Mouse (Mus musculus) kidney, postnatal 0 days (tissue): Measurements from ENCODE around the gene Ruvbl2. TPM values are rescaled to one million over a fixed set of nuclear protein-coding genes. Genes with fewer than 3 reads are reported as not detected.

ENCODE experiments used
- ATAC-seq: fragments of 200-750 bp; cut with Nextera tagmentation; replicated peaks from 2 replicates; pipeline ENCODE4 v1.8.0; 2017; ENCODE audit warnings: low read depth, moderate number of reproducible peaks, moderate TSS enrichment, moderate library complexity; ENCODE audit not compliant: low FRiP score
- DNase-seq: peaks from one replicate; pipeline ENCODE4 v3.0.0-alpha.2; 2016; ENCODE audit warnings: low spot score
- H3K27ac ChIP-seq: fragments of 300-500 bp; sonication (generic); 2 replicates; pipeline ENCODE4 v1.5.1; 2014; ENCODE audit warnings: mild to moderate bottlenecking
- H3K27me3 ChIP-seq: fragments of 300-500 bp; sonication (generic); 2 replicates; pipeline ENCODE4 v1.6.1; 2014; ENCODE audit warnings: low read length, mixed read lengths; ENCODE audit not compliant: insufficient read depth
- H3K36me3 ChIP-seq: fragments of 300-500 bp; sonication (generic); 2 replicates; pipeline ENCODE4 v1.6.1; 2014; ENCODE audit warnings: low read length, mixed read lengths; ENCODE audit not compliant: insufficient read depth
- H3K4me1 ChIP-seq: fragments of 300-500 bp; sonication (generic); replicated peaks from 2 replicates; pipeline ENCODE4 v1.6.1; 2014; ENCODE audit warnings: antibody characterized with exemption, low read length, mixed read lengths; ENCODE audit not compliant: insufficient read depth
- H3K4me2 ChIP-seq: fragments of 300-500 bp; sonication (generic); 2 replicates; pipeline ENCODE4 v1.6.1; 2014; ENCODE audit warnings: mild to moderate bottlenecking, low read length, moderate library complexity, mixed read lengths
- H3K4me3 ChIP-seq: fragments of 300-500 bp; sonication (generic); replicated peaks from 2 replicates; pipeline ENCODE4 v1.5.1; 2014; ENCODE audit warnings: low read depth, low read length
- H3K9ac ChIP-seq: fragments of 300-500 bp; sonication (generic); 2 replicates; pipeline ENCODE4 v1.6.1; 2014; ENCODE audit warnings: low read depth, low read length
- H3K9me3 ChIP-seq: fragments of 300-500 bp; sonication (generic); replicated peaks from 2 replicates; pipeline ENCODE4 v1.6.1; 2016; ENCODE audit warnings: low read length, inconsistent platforms, mixed read lengths
- CTCF ChIP-seq: IDR thresholded peaks from 2 replicates; pipeline ENCODE4 v1.5.1; 2016; ENCODE audit warnings: antibody characterized with exemption, low read depth, mild to moderate bottlenecking, moderate library complexity
- WGBS: fragments of 180-500 bp; shearing (Covaris S2); extraction: QIAGEN DNeasy Blood & Tissue Kit; methylation state at CpG from one replicate; pipeline ENCODE4 v1.1.7; 2014; 5-methylcytosine and 5-hydroxymethylcytosine counted together
- polyA plus RNA-seq: library from polyadenylated mRNA; unstranded; fragments of >200 nt; fragmentation: Nextera tagmentation; extraction: Ambion mirVana; gene quantifications from 2 replicates; pipeline ENCODE4 v1.2.1, GENCODE M21; 2015

The Ruvbl2 gene
- polyA plus RNA-seq, 1 experiment from 2014 or later, result 94.6 TPM

- Histone ChIP-seq H3K4me3 (peak overlapping the region; percentile 40), H3K36me3 (no peaks in the 10 kb centered on the region), H3K27me3 (peaks cover 34% of the 10 kb centered on the region), H3K4me1 (peaks cover 11% of the 10 kb centered on the region; the same call in 1 of the 2 replicates), H3K27ac (no peak overlapping the region), H3K9me3 (no peaks in the 10 kb centered on the region), H3K9ac (peak overlapping the region; percentile 31; the same call in 1 of the 2 replicates), H3K4me2 (peak overlapping the region; percentile 62)
- 1% methylated on average over 114 of the region's 114 CpGs for WGBS
- ATAC-seq, result no peak
- DNase-seq, result no peak
- peak; percentile 27; the same call in 1 of the 2 replicates for TF ChIP-seq CTCF
These were observed 31.4 kb downstream of the Ruvbl2 start for GRCm38 (mm10) chr7:45406157-45407156.

GRCm38 (mm10) chr7:45405091-45406075, 32.5 kb downstream of the Ruvbl2 start, which contains the start of gene Kcna7:
Gene Kcna7, plus strand, starts transcription at chr7:45405653.
- Histone ChIP-seq H3K9me3 (no peaks in the 10 kb centered on the region), H3K27ac (no peak within 1 kb of the TSS), H3K4me1 (peaks cover 11% of the 10 kb centered on the region; the same call in 1 of the 2 replicates), H3K9ac (peak within 1 kb of the TSS; percentile 31; the same call in 1 of the 2 replicates), H3K4me3 (peak within 1 kb of the TSS; percentile 40), H3K36me3 (no peaks in the 10 kb centered on the region), H3K27me3 (peaks cover 34% of the 10 kb centered on the region), H3K4me2 (peak within 1 kb of the TSS; percentile 62)
- ATAC-seq, result no peak
- WGBS, result 10% methylated on average over 28 of the region's 28 CpGs
- DNase-seq, result peak; percentile 72
- TF ChIP-seq CTCF, result peak; percentile 87

GRCm38 (mm10) chr7:45403532-45404261, 34.2 kb downstream of the Ruvbl2 start:
- ATAC-seq (no peak), DNase-seq (peak; percentile 82)
- Histone ChIP-seq H3K4me1 (peaks cover 11% of the 10 kb centered on the region; the same call in 1 of the 2 replicates), H3K27me3 (peaks cover 30% of the 10 kb centered on the region), H3K27ac (no peak overlapping the region), H3K36me3 (no peaks in the 10 kb centered on the region), H3K4me2 (no peak overlapping the region), H3K4me3 (no peak overlapping the region), H3K9me3 (no peaks in the 10 kb centered on the region), H3K9ac (no peak overlapping the region)
- WGBS, result 41% methylated on average over 6 of the region's 6 CpGs
- peak; percentile 80 for TF ChIP-seq CTCF

GRCm38 (mm10) chr7:45401521-45402085, 36.3 kb downstream of the Ruvbl2 start:
- Histone ChIP-seq H3K9me3 (no peaks in the 10 kb centered on the region), H3K27ac (no peak overlapping the region), H3K36me3 (no peaks in the 10 kb centered on the region), H3K27me3 (peaks cover 15% of the 10 kb centered on the region), H3K4me3 (no peak overlapping the region), H3K9ac (no peak overlapping the region), H3K4me1 (peaks cover 11% of the 10 kb centered on the region; the same call in 1 of the 2 replicates), H3K4me2 (no peak overlapping the region)
- no peak for DNase-seq
- TF ChIP-seq CTCF, result no peak
- 63% methylated on average over 10 of the region's 10 CpGs for WGBS
- no peak for ATAC-seq

- Histone ChIP-seq H3K9me3 (no peaks in the 10 kb centered on the region), H3K27me3 (no peaks in the 10 kb centered on the region), H3K4me1 (peaks cover 11% of the 10 kb centered on the region), H3K4me3 (no peak overlapping the region), H3K4me2 (no peak overlapping the region), H3K27ac (no peak overlapping the region), H3K36me3 (peaks cover 6% of the 10 kb centered on the region), H3K9ac (no peak overlapping the region)
- TF ChIP-seq CTCF, result no peak
- ATAC-seq, result no peak
- 75% methylated on average over 2 of the region's 2 CpGs for WGBS
- DNase-seq, result no peak
These were observed 41.1 kb downstream of the Ruvbl2 start for GRCm38 (mm10) chr7:45396787-45397186.
